Mouse (Mus musculus) stomach, embryonic 16.5 days (tissue): ENCODE measurements around the gene N4bp2. TPM values are rescaled to one million over a fixed set of nuclear protein-coding genes. Genes with fewer than 3 reads are reported as not detected.

ENCODE experiments used
- ATAC-seq: fragments of 200-750 bp; cut with Nextera tagmentation; 2 replicates; pipeline ENCODE4 v1.8.0; 2017; ENCODE audit warnings: moderate number of reproducible peaks, moderate TSS enrichment; ENCODE audit not compliant: insufficient read depth, low FRiP score
- H3K27ac ChIP-seq: fragments of 300-500 bp; sonication (generic); 2 replicates; pipeline ENCODE4 v1.5.1; 2014; ENCODE audit warnings: low read length
- H3K27me3 ChIP-seq: fragments of 300-500 bp; sonication (generic); 2 replicates; pipeline ENCODE4 v1.6.1; 2014; ENCODE audit warnings: low read length, control low read depth, mixed read lengths; ENCODE audit not compliant: control insufficient read depth, insufficient read depth
- H3K36me3 ChIP-seq: fragments of 300-500 bp; sonication (generic); 2 replicates; pipeline ENCODE4 v1.6.1; 2014; ENCODE audit warnings: low read length; ENCODE audit not compliant: control insufficient read depth, insufficient read depth
- H3K4me1 ChIP-seq: fragments of 300-500 bp; sonication (generic); 2 replicates; pipeline ENCODE4 v1.6.1; 2014; ENCODE audit warnings: low read length, control low read depth, mixed read lengths; ENCODE audit not compliant: control insufficient read depth, insufficient read depth
- H3K4me2 ChIP-seq: fragments of 300-500 bp; sonication (generic); 2 replicates; pipeline ENCODE4 v1.6.1; 2014; ENCODE audit warnings: low read depth, low read length, mixed read lengths
- H3K4me3 ChIP-seq: fragments of 300-500 bp; sonication (generic); replicated peaks from 2 replicates; pipeline ENCODE4 v1.5.1; 2014; ENCODE audit warnings: mild to moderate bottlenecking, low read length
- H3K9ac ChIP-seq: fragments of 300-500 bp; sonication (generic); 2 replicates; pipeline ENCODE4 v1.6.1; 2014; ENCODE audit warnings: low read length
- H3K9me3 ChIP-seq: fragments of 300-500 bp; sonication (generic); replicated peaks from 2 replicates; pipeline ENCODE4 v1.6.1; 2016; ENCODE audit warnings: low read length, control low read depth; ENCODE audit not compliant: control insufficient read depth
- WGBS: fragments of 180-500 bp; shearing (Covaris S2); extraction: QIAGEN DNeasy Blood & Tissue Kit; methylation state at CpG from one replicate; pipeline ENCODE4 v1.1.7; 2014; 5-methylcytosine and 5-hydroxymethylcytosine counted together
- polyA plus RNA-seq: library from polyadenylated mRNA; unstranded; fragments of >200 nt; fragmentation: Nextera tagmentation; extraction: Ambion mirVana; gene quantifications from 2 replicates; pipeline ENCODE4 v1.2.1, GENCODE M21; 2015

The N4bp2 gene
- polyA plus RNA-seq, 1 experiment from 2014 or later, result 17.3 TPM

- ATAC-seq, result no peak
- Histone ChIP-seq H3K4me1 (no peaks in the 10 kb centered on the region), H3K9me3 (no peaks in the 10 kb centered on the region), H3K4me2 (no peak overlapping the region), H3K27me3 (no peaks in the 10 kb centered on the region), H3K4me3 (no peak overlapping the region), H3K9ac (no peak overlapping the region), H3K36me3 (no peaks in the 10 kb centered on the region), H3K27ac (no peak overlapping the region)
- 89% methylated on average over 3 of the region's 3 CpGs for WGBS
Measured at GRCm38 (mm10) chr5:65739366-65739765, 24.0 kb upstream of the N4bp2 start.

GRCm38 (mm10) chr5:65746908-65747307 is 16.4 kb upstream of the N4bp2 start:
- ATAC-seq, result peak; percentile 29; the same call in 1 of the 2 replicates
- no peak overlapping the region for H3K4me2 ChIP-seq
- H3K9me3 ChIP-seq, result no peaks in the 10 kb centered on the region
- no peaks in the 10 kb centered on the region for H3K4me1 ChIP-seq
- H3K27ac ChIP-seq, result no peak overlapping the region
- H3K36me3 ChIP-seq, result no peaks in the 10 kb centered on the region
- WGBS, result 54% methylated on average over 5 of the region's 5 CpGs
- H3K9ac ChIP-seq, result no peak overlapping the region
- H3K27me3 ChIP-seq, result no peaks in the 10 kb centered on the region
- H3K4me3 ChIP-seq, result no peak overlapping the region

GRCm38 (mm10) chr5:65748386-65748785 is 14.9 kb upstream of the N4bp2 start:
- 37% methylated on average over 2 of the region's 2 CpGs for WGBS
- Histone ChIP-seq H3K4me1 (no peaks in the 10 kb centered on the region), H3K36me3 (no peaks in the 10 kb centered on the region)

GRCm38 (mm10) chr5:65748880-65749279 is 14.4 kb upstream of the N4bp2 start:
- H3K4me2 ChIP-seq, result no peak overlapping the region
- no peaks in the 10 kb centered on the region for H3K27me3 ChIP-seq
- no peak overlapping the region for H3K9ac ChIP-seq
- H3K27ac ChIP-seq, result no peak overlapping the region
- no peaks in the 10 kb centered on the region for H3K9me3 ChIP-seq
- ATAC-seq, result no peak
- H3K4me1 ChIP-seq, result no peaks in the 10 kb centered on the region
- no peak overlapping the region for H3K4me3 ChIP-seq
- no peaks in the 10 kb centered on the region for H3K36me3 ChIP-seq

More at GRCm38 (mm10) chr5:65748386-65748785, 14.9 kb upstream of the N4bp2 start:
- no peak for ATAC-seq
- no peaks in the 10 kb centered on the region for H3K9me3 ChIP-seq
- H3K4me2 ChIP-seq, result no peak overlapping the region
- H3K4me3 ChIP-seq, result no peak overlapping the region
- no peak overlapping the region for H3K9ac ChIP-seq
- H3K27me3 ChIP-seq, result no peaks in the 10 kb centered on the region
- H3K27ac ChIP-seq, result no peak overlapping the region

DNA sequence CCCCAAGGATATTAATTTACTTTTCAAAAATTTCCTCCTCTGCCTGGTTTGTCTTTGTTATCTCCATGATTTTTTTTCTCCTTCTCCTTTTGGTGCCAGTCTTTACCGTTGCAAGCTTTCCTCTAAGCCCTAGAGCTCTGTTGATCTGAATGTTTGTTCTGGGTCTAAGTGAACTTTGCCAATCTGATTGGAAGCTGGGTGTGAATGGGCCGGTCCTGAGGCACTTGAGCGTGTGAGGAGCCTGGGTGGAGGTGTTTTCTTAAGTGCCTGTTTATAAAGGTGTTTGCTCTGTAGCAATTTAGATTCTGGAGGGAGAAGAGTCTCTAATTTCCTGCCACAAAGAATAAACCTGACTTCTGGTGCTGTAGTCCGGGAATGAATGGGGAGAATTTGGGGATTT is 11.3 kb upstream of the N4bp2 start:
- H3K27ac ChIP-seq, result peak overlapping the region; percentile 45; the same call in 1 of the 2 replicates
- ATAC-seq, result peak; percentile 83; the same call in 1 of the 2 replicates

DNA sequence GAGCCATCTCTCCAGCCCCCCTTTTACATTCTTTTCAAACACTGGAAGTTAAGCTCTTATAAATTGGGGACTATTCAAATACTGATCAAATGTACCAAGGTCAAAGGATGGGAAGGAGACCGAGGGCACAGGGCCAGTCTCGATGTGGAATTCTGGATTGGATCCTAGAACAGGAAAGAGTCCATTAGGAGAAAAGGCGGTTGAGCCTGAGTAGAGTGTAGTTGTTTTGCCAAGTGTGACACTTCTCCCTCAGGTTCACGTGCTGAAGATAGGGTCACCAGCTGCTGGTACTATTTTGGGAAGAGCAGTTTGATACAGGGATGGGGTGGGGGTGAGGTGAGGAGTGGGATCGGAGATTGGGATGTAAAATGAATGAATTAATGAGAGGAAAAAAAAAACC is 7.5 kb upstream of the N4bp2 start:
- ATAC-seq, result no peak
- no peaks in the 10 kb centered on the region for H3K36me3 ChIP-seq
- H3K27me3 ChIP-seq, result no peaks in the 10 kb centered on the region
- no peak overlapping the region for H3K9ac ChIP-seq
- 79% methylated on average over 5 of the region's 5 CpGs for WGBS
- H3K4me3 ChIP-seq, result no peak overlapping the region
- no peak overlapping the region for H3K4me2 ChIP-seq
- no peaks in the 10 kb centered on the region for H3K9me3 ChIP-seq
- no peaks in the 10 kb centered on the region for H3K4me1 ChIP-seq
- H3K27ac ChIP-seq, result no peak overlapping the region

More for the DNA sequence above, 11.3 kb upstream of the N4bp2 start:
- H3K36me3 ChIP-seq, result no peaks in the 10 kb centered on the region
- no peaks in the 10 kb centered on the region for H3K4me1 ChIP-seq
- H3K9ac ChIP-seq, result no peak overlapping the region
- H3K4me3 ChIP-seq, result no peak overlapping the region
- H3K27me3 ChIP-seq, result no peaks in the 10 kb centered on the region
- WGBS, result 27% methylated on average over 4 of the region's 4 CpGs
- no peaks in the 10 kb centered on the region for H3K9me3 ChIP-seq
- no peak overlapping the region for H3K4me2 ChIP-seq

GRCm38 (mm10) chr5:65757110-65757509 is 6.2 kb upstream of the N4bp2 start:
- Histone ChIP-seq H3K27ac (no peak overlapping the region), H3K4me2 (no peak overlapping the region), H3K4me3 (no peak overlapping the region), H3K9ac (no peak overlapping the region), H3K27me3 (no peaks in the 10 kb centered on the region), H3K9me3 (no peaks in the 10 kb centered on the region), H3K4me1 (peaks cover 4% of the 10 kb centered on the region), H3K36me3 (no peaks in the 10 kb centered on the region)
- 97% methylated on average over 1 of the region's 1 CpGs for WGBS
- no peak for ATAC-seq

DNA sequence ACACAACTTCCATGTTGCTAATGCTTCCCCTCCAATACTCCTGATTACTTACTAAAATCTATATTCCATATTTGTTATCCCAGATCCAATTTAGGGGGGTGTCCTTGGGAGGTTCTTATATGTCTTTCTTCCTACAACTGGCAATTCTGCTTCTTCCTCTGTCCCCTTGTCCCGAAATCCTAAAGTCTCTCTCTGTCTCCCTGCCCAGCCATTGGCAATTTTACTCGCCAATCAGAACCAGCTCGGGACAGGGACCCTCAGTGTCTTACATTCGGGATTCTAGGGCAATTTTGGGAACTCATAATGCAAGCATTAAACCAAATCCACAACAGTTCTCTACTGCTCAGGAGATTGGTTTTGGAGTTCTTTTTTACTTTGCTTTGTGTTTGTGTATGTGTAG is 3.3 kb upstream of the N4bp2 start:
- Histone ChIP-seq H3K4me3 (no peak overlapping the region), H3K36me3 (no peaks in the 10 kb centered on the region), H3K4me2 (no peak overlapping the region), H3K27me3 (no peaks in the 10 kb centered on the region), H3K4me1 (peaks cover 4% of the 10 kb centered on the region), H3K9me3 (no peaks in the 10 kb centered on the region), H3K9ac (no peak overlapping the region), H3K27ac (no peak overlapping the region)
- ATAC-seq, result no peak
- 92% methylated on average over 4 of the region's 4 CpGs for WGBS

DNA sequence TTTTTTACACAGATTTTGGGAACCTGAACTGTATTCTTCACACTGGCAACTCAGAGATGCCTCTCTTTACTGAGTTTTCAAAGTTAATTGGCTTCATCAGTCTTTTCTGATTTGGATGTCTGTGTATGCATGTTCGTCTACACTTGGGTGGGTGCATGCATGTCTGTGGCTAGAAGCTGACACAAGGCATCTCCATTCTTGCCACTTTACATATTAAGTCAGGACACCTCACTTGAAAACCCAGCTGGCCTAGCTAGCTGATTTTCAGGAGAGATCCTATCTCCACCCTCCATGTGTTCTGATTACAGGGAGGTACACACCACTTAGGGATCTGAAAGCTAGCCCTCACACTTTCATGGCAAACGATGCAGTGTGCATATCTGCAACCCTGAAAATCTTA is 2.7 kb upstream of the N4bp2 start:
- WGBS, result 84% methylated on average over 2 of the region's 2 CpGs
- no peak for ATAC-seq
- Histone ChIP-seq H3K4me1 (peaks cover 6% of the 10 kb centered on the region), H3K9ac (no peak overlapping the region), H3K36me3 (no peaks in the 10 kb centered on the region), H3K4me3 (no peak overlapping the region), H3K4me2 (no peak overlapping the region), H3K27ac (no peak overlapping the region), H3K9me3 (no peaks in the 10 kb centered on the region), H3K27me3 (no peaks in the 10 kb centered on the region)

DNA sequence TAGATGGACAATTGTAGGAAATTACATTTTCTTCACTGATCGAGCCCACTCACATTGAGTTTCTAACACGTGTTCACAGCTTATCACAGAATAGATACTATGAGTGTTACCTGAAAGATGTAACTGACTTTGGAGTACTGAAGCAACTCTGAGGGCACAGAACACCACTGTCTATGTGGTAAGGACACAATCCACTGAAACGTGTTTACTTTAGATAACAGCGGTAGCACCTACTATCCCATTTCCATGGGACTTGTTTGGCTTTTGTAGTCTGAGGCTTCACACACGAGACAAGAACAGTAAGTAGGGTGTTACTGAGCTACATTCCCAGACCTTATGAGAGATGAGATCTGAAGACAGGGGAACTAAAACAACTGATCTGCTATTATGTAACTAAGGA is 2.3 kb upstream of the N4bp2 start:
- no peak overlapping the region for H3K9ac ChIP-seq
- no peak overlapping the region for H3K27ac ChIP-seq
- H3K4me1 ChIP-seq, result peaks cover 7% of the 10 kb centered on the region
- H3K9me3 ChIP-seq, result no peaks in the 10 kb centered on the region
- no peak for ATAC-seq
- no peak overlapping the region for H3K4me3 ChIP-seq
- 57% methylated on average over 5 of the region's 5 CpGs for WGBS
- no peaks in the 10 kb centered on the region for H3K36me3 ChIP-seq
- H3K27me3 ChIP-seq, result no peaks in the 10 kb centered on the region
- no peak overlapping the region for H3K4me2 ChIP-seq
